Mouse (Mus musculus) cortical plate, adult 2 months (tissue): Measurements from ENCODE around the gene Bmp6.

ENCODE experiments used
- CTCF ChIP-seq: fragments of 200-500 bp; IDR thresholded peaks from 2 replicates; pipeline ENCODE4 v1.5.1; 2011; ENCODE audit warnings: mild to moderate bottlenecking, control low read depth, low read length; ENCODE audit not compliant: insufficient read depth; ENCODE audit errors: extremely low read depth
- POLR2A ChIP-seq: fragments of 200-500 bp; IDR thresholded peaks from 2 replicates; pipeline ENCODE4 v1.6.1; 2011; ENCODE audit warnings: mild to moderate bottlenecking, low read length, control low read depth; ENCODE audit not compliant: insufficient read depth; ENCODE audit errors: extremely low read depth

GRCm38 (mm10) chr13:38537521-38537920 is 192.6 kb downstream of the Bmp6 start:
- TF ChIP-seq POLR2A = no peak
- no peak for TF ChIP-seq CTCF
